Mouse (Mus musculus) forebrain, embryonic 11.5 days (tissue): ENCODE measurements around the gene Klk5. TPM values are rescaled to one million over a fixed set of nuclear protein-coding genes. Genes with fewer than 3 reads are reported as not detected.
A peak's percentile ranks its signal among the peaks of the same experiment; 100 is the strongest.

Experiments
- ATAC-seq: fragments of 200-750 bp; cut with Nextera tagmentation; replicated peaks from 2 replicates; pipeline ENCODE4 v1.8.0; 2017; ENCODE audit warnings: moderate TSS enrichment; ENCODE audit not compliant: low FRiP score
- DNase-seq: peaks from one replicate; pipeline ENCODE4 v3.0.0-alpha.2; 2017; ENCODE audit warnings: low spot score
- H3K27ac ChIP-seq: fragments of 300-500 bp; sonication (generic); 2 replicates; pipeline ENCODE4 v1.5.1; 2014; ENCODE audit warnings: low read depth, low read length
- H3K27me3 ChIP-seq: fragments of 300-500 bp; sonication (generic); 2 replicates; pipeline ENCODE4 v1.6.1; 2014; ENCODE audit warnings: mild to moderate bottlenecking, low read length, mixed read lengths; ENCODE audit not compliant: control insufficient read depth, insufficient read depth
- H3K36me3 ChIP-seq: fragments of 300-500 bp; sonication (generic); 2 replicates; pipeline ENCODE4 v1.6.1; 2014; ENCODE audit warnings: mild to moderate bottlenecking, low read length, moderate library complexity, mixed read lengths; ENCODE audit not compliant: control insufficient read depth, insufficient read depth
- H3K4me1 ChIP-seq: fragments of 300-500 bp; sonication (generic); replicated peaks from 2 replicates; pipeline ENCODE4 v1.6.1; 2014; ENCODE audit warnings: low read length, mixed read lengths; ENCODE audit not compliant: control insufficient read depth, insufficient read depth
- H3K4me2 ChIP-seq: fragments of 300-500 bp; sonication (generic); 2 replicates; pipeline ENCODE4 v1.6.1; 2014; ENCODE audit warnings: low read depth, mild to moderate bottlenecking, low read length, moderate library complexity, mixed read lengths; ENCODE audit not compliant: severe bottlenecking
- H3K4me3 ChIP-seq: fragments of 300-500 bp; sonication (generic); 2 replicates; pipeline ENCODE4 v1.5.1; 2014; ENCODE audit warnings: low read depth, low read length
- H3K9ac ChIP-seq: fragments of 300-500 bp; sonication (generic); 2 replicates; pipeline ENCODE4 v1.6.1; 2014; ENCODE audit warnings: low read length
- H3K9me3 ChIP-seq: fragments of 300-500 bp; sonication (generic); 2 replicates; pipeline ENCODE4 v1.6.1; 2016; ENCODE audit warnings: low read length, mixed read lengths; ENCODE audit not compliant: control insufficient read depth
- WGBS: fragments of 180-500 bp; shearing (Covaris S2); extraction: QIAGEN DNeasy Blood & Tissue Kit; methylation state at CpG from one replicate; pipeline ENCODE4 v1.1.7; 2014; 5-methylcytosine and 5-hydroxymethylcytosine counted together
- polyA plus RNA-seq: library from polyadenylated mRNA; unstranded; fragments of >200 nt; fragmentation: Nextera tagmentation; extraction: Ambion mirVana; gene quantifications from 2 replicates; pipeline ENCODE4 v1.2.1, GENCODE M21; 2014

Gene Klk5
- polyA plus RNA-seq, 1 experiment from 2014 or later: 0.31 TPM

GRCm38 (mm10) chr7:43857501-43857900, 15.7 kb downstream of the Klk5 start:
- Histone ChIP-seq H3K4me1 (no peaks in the 10 kb centered on the region), H3K9me3 (no peaks in the 10 kb centered on the region), H3K27me3 (no peaks in the 10 kb centered on the region), H3K9ac (no peak overlapping the region), H3K27ac (no peak overlapping the region), H3K36me3 (no peaks in the 10 kb centered on the region), H3K4me2 (no peak overlapping the region), H3K4me3 (no peak overlapping the region)
- no peak for ATAC-seq
- whole genome bisulfite sequencing: 91% methylated on average over 12 of the region's 12 CpGs
- DNase-seq: no peak

- Histone ChIP-seq H3K36me3 (no peaks in the 10 kb centered on the region), H3K4me2 (no peak overlapping the region), H3K4me3 (no peak overlapping the region), H3K9me3 (no peaks in the 10 kb centered on the region), H3K9ac (no peak overlapping the region), H3K27me3 (no peaks in the 10 kb centered on the region), H3K27ac (no peak overlapping the region), H3K4me1 (no peaks in the 10 kb centered on the region)
- ATAC-seq: peak; percentile 66; the same call in 1 of the 2 replicates
- DNase-seq: no peak
- 41% methylated on average over 8 of the region's 8 CpGs for WGBS
Observed at GRCm38 (mm10) chr7:43860411-43860810, 18.6 kb downstream of the Klk5 start.

DNA sequence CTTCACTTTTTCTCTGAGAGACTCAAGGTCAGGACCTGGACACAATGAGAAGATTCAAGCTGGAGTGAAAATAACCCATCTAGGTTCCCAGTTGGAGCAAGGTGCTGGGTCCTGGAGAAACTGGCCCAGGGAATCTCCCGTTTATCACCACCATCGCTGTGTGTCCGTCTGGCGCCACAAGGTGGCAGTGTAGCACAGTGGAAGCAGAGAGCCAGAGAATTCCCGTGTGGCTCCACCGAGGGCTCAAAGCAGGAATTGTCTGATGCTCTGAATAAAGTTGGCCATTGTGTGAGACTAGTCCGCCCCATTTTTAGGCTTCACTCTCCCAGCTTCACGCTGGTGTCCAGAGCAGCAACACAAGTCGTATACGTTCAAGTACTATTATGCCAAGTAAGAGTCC, 31.5 kb downstream of the Klk5 start:
- Histone ChIP-seq H3K36me3 (no peaks in the 10 kb centered on the region), H3K9ac (no peak overlapping the region), H3K9me3 (no peaks in the 10 kb centered on the region), H3K4me2 (no peak overlapping the region), H3K4me3 (no peak overlapping the region), H3K27me3 (no peaks in the 10 kb centered on the region), H3K4me1 (no peaks in the 10 kb centered on the region), H3K27ac (no peak overlapping the region)
- DNase-seq: peak; percentile 86
- 2% methylated on average over 10 of the region's 10 CpGs for WGBS
- peak; percentile 55 for ATAC-seq

DNA sequence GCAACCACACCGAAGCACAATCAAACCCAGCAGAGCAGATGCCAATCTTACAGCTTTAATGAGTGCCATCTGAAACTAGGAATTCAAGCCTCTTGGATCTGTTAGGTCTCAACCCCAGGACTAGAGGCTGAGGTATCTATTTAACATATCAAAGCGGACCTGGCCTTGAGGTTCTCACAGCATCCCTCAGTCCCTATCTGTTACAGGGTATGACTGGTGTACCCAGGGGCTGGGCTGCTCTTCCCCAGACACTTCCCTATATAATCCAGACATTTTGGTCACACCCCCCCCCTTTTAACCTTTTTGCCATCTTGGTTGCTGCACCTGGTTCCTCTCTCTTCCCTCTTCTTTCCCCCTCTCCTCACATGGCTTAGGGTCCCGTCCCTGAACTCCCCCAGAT, 31.9 kb downstream of the Klk5 start:
- Histone ChIP-seq H3K9me3 (no peaks in the 10 kb centered on the region), H3K4me2 (no peak overlapping the region), H3K4me3 (no peak overlapping the region), H3K27ac (no peak overlapping the region), H3K27me3 (no peaks in the 10 kb centered on the region), H3K4me1 (no peaks in the 10 kb centered on the region), H3K36me3 (no peaks in the 10 kb centered on the region), H3K9ac (no peak overlapping the region)
- no peak for DNase-seq
- no peak for ATAC-seq
- 75% methylated on average over 3 of the region's 3 CpGs for WGBS

DNA sequence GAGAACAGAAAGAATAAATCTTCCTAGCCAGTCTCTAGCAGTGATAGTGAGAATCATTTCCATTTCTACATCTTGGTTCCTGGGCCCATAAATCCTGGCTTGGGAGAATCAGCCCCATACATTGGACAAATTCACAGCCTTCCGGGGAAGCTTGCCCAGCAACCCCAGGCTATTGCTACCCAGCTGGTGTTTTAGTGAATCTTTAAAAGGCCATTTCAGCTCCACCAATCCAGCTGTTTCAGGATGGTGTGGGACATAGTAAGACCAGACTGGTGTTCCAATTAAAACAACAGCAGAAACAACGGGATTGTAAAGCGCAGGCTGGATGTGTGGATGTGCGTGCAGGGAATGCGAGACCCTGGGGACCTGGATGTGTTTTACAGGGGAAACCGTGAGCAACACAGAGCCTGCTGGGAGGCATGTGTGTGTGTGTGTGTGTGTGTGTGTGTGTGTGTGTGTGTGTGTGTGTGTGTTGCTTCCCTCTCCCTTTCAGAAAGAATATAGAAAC, 33.2 kb downstream of the Klk5 start:
- Histone ChIP-seq H3K4me1 (no peaks in the 10 kb centered on the region), H3K9me3 (no peaks in the 10 kb centered on the region), H3K4me2 (no peak overlapping the region), H3K36me3 (no peaks in the 10 kb centered on the region), H3K27ac (no peak overlapping the region), H3K27me3 (no peaks in the 10 kb centered on the region), H3K9ac (no peak overlapping the region), H3K4me3 (no peak overlapping the region)
- ATAC-seq (no peak), DNase-seq (no peak)
- WGBS: 87% methylated on average over 6 of the region's 6 CpGs

- Histone ChIP-seq H3K27me3 (no peaks in the 10 kb centered on the region), H3K4me2 (no peak overlapping the region), H3K4me3 (no peak overlapping the region), H3K4me1 (no peaks in the 10 kb centered on the region), H3K36me3 (no peaks in the 10 kb centered on the region), H3K9ac (no peak overlapping the region), H3K9me3 (no peaks in the 10 kb centered on the region), H3K27ac (no peak overlapping the region)
- WGBS: 79% methylated on average over 4 of the region's 4 CpGs
- no peak for ATAC-seq
- DNase-seq: no peak
Observed at GRCm38 (mm10) chr7:43876444-43876843, 34.7 kb downstream of the Klk5 start.

GRCm38 (mm10) chr7:43878281-43878680, 36.5 kb downstream of the Klk5 start:
- H3K9ac ChIP-seq: no peak overlapping the region
- ATAC-seq: no peak
- H3K27me3 ChIP-seq: no peaks in the 10 kb centered on the region
- no peaks in the 10 kb centered on the region for H3K9me3 ChIP-seq
- no peak overlapping the region for H3K27ac ChIP-seq
- H3K4me1 ChIP-seq: no peaks in the 10 kb centered on the region
- DNase-seq: no peak
- no peak overlapping the region for H3K4me3 ChIP-seq
- H3K4me2 ChIP-seq: no peak overlapping the region
- no peaks in the 10 kb centered on the region for H3K36me3 ChIP-seq
- 43% methylated on average over 1 of the region's 1 CpGs for WGBS

GRCm38 (mm10) chr7:43880912-43881311, 39.1 kb downstream of the Klk5 start, which contains the start of gene Klk4:
Gene Klk4, plus strand, starts transcription at chr7:43881160.
- H3K4me3 ChIP-seq: no peak within 1 kb of the TSS
- WGBS: 7% methylated on average over 3 of the region's 3 CpGs
- DNase-seq (no peak), ATAC-seq (no peak)
- H3K9ac ChIP-seq: no peak within 1 kb of the TSS
- H3K4me2 ChIP-seq: no peak within 1 kb of the TSS
- no peaks in the 10 kb centered on the region for H3K27me3 ChIP-seq
- H3K4me1 ChIP-seq: no peaks in the 10 kb centered on the region
- no peak within 1 kb of the TSS for H3K27ac ChIP-seq
- H3K36me3 ChIP-seq: no peaks in the 10 kb centered on the region
- no peaks in the 10 kb centered on the region for H3K9me3 ChIP-seq

GRCm38 (mm10) chr7:43882346-43882745, 40.6 kb downstream of the Klk5 start:
- Histone ChIP-seq H3K27me3 (no peaks in the 10 kb centered on the region), H3K27ac (no peak overlapping the region), H3K4me1 (no peaks in the 10 kb centered on the region), H3K4me2 (no peak overlapping the region), H3K36me3 (no peaks in the 10 kb centered on the region), H3K9me3 (no peaks in the 10 kb centered on the region), H3K4me3 (no peak overlapping the region), H3K9ac (no peak overlapping the region)
- no peak for DNase-seq
- ATAC-seq: 0 out of 2 replicates have a peak, but pooled peaks have one; percentile 21
- 23% methylated on average over 4 of the region's 4 CpGs for WGBS
